Mouse (Mus musculus) myocyte (in vitro differentiated cells): ENCODE measurements around the gene Csnk2b. TPM values are rescaled to one million over a fixed set of nuclear protein-coding genes. Genes with fewer than 3 reads are reported as not detected.

Source experiments
- H3K27me3 ChIP-seq: one replicate; pipeline ENCODE4 v1.6.1; 2011; ENCODE audit not compliant: control insufficient read depth, insufficient read depth, insufficient read length
- H3K36me3 ChIP-seq: one replicate; pipeline ENCODE4 v1.6.1; 2011; ENCODE audit not compliant: control insufficient read depth, insufficient read depth
- H3K4me2 ChIP-seq: one replicate; pipeline ENCODE4 v1.6.1; 2011; ENCODE audit warnings: low read depth, control low read depth
- H3K4me3 ChIP-seq: one replicate; pipeline ENCODE4 v1.5.1; 2011; ENCODE audit warnings: mild to moderate bottlenecking, control low read depth, moderate library complexity
- H3K79me2 ChIP-seq: one replicate; pipeline ENCODE4 v1.6.1; 2011; ENCODE audit not compliant: control insufficient read depth, insufficient read depth
- H3ac ChIP-seq: one replicate; pipeline ENCODE4 v1.6.1; 2011; ENCODE audit not compliant: control insufficient read depth, insufficient read length
- CEBPB ChIP-seq: IDR thresholded peaks from 2 replicates; pipeline ENCODE4 v1.6.1; 2011; ENCODE audit warnings: mild to moderate bottlenecking, moderate library complexity; ENCODE audit not compliant: poor library complexity, insufficient read depth, severe bottlenecking
- E2F4 ChIP-seq: IDR thresholded peaks from one replicate; pipeline ENCODE4 v1.6.1; 2011; ENCODE audit warnings: mild to moderate bottlenecking, control low read depth, moderate library complexity; ENCODE audit not compliant: insufficient read depth
- MAX ChIP-seq: IDR thresholded peaks from one replicate; pipeline ENCODE4 v1.6.1; 2011; ENCODE audit warnings: low read depth, mild to moderate bottlenecking, control low read depth
- MYOD1 ChIP-seq, 3 experiments: IDR thresholded peaks; one replicate each; pipeline ENCODE4 v1.6.1; 2011; ENCODE audit warnings: control low read depth in 2 of 3, low read depth in 2 of 3, mild to moderate bottlenecking in 2 of 3, moderate library complexity in 1 of 3; ENCODE audit not compliant: insufficient read length in 2 of 3, control insufficient read depth in 1 of 3
- MYOG ChIP-seq, 3 experiments: IDR thresholded peaks; one replicate each; pipeline ENCODE4 v1.6.1; 2011; ENCODE audit warnings: control low read depth in 2 of 3, low read depth in 2 of 3, mild to moderate bottlenecking in 2 of 3; ENCODE audit not compliant: insufficient read length in 2 of 3, control insufficient read depth in 1 of 3, insufficient read depth in 1 of 3
- POLR2A ChIP-seq: IDR thresholded peaks from one replicate; pipeline ENCODE4 v1.6.1; 2011; ENCODE audit warnings: low read depth, mild to moderate bottlenecking, control low read depth, moderate library complexity; ENCODE audit not compliant: insufficient read length
- POLR2AphosphoS2 ChIP-seq: IDR thresholded peaks from one replicate; pipeline ENCODE4 v1.6.1; 2011; ENCODE audit warnings: low read depth, control low read depth; ENCODE audit not compliant: insufficient read length
- REST ChIP-seq: IDR thresholded peaks from one replicate; pipeline ENCODE4 v1.6.1; 2011; ENCODE audit warnings: mild to moderate bottlenecking, control low read depth, moderate library complexity; ENCODE audit not compliant: insufficient read depth, insufficient read length
- SRF ChIP-seq: IDR thresholded peaks from one replicate; pipeline ENCODE4 v1.6.1; 2011; ENCODE audit warnings: low read depth; ENCODE audit not compliant: control insufficient read depth, insufficient read length
- TCF12 ChIP-seq: IDR thresholded peaks from one replicate; pipeline ENCODE4 v1.6.1; 2011; ENCODE audit warnings: mild to moderate bottlenecking, control low read depth; ENCODE audit not compliant: poor library complexity, insufficient read depth, severe bottlenecking
- TCF3 ChIP-seq: IDR thresholded peaks from one replicate; pipeline ENCODE4 v1.6.1; 2011; ENCODE audit warnings: low read depth, control low read depth; ENCODE audit not compliant: insufficient read length
- USF1 ChIP-seq: IDR thresholded peaks from one replicate; pipeline ENCODE4 v1.6.1; 2011; ENCODE audit warnings: low read depth, mild to moderate bottlenecking, control low read depth, moderate library complexity
- polyA plus RNA-seq: library from polyadenylated mRNA; unstranded; fragments of >200 nt; fragmentation: generic; extraction: Trizol; gene quantifications from one replicate; pipeline ENCODE4 v1.2.1, GENCODE M21; 2012; ENCODE audit warnings: missing spikeins

Csnk2b gene
- polyA plus RNA-seq, 1 experiment: 320 TPM

DNA sequence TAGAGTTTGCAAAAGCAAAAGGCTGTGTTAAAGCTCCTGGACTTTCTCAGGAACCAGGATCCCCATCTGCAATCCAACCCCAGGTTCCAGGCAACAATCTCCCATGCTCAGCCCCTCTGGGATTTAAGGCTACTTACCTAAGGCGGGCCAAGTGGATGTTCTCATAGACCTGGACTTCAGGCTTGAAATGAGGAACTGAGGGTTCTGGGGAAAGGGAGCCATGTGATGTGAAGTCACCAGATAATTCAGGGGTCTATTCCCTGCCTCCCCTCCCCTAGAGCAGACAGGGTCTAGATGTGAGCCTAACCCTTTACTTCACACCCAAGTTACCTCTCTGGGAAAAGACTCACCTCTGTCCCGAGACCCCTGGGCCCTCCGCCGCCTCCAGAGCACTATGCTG lies 41.1 kb downstream of the Csnk2b start:
- Histone ChIP-seq H3K27me3 (peaks cover 20% of the 10 kb centered on the region), H3K36me3 (no peaks in the 10 kb centered on the region), H3K79me2 (no peaks in the 10 kb centered on the region), H3K4me2 (no peak overlapping the region), H3ac (no peak overlapping the region), H3K4me3 (no peak overlapping the region)
- TF ChIP-seq CEBPB: no peak
- no peak for TF ChIP-seq REST
- no peak for TF ChIP-seq SRF
- TF ChIP-seq MAX: no peak
- TF ChIP-seq TCF12: no peak
- TF ChIP-seq MYOD1 (IDR thresholded peaks at IDR 0.05; ENCODE audit: control insufficient read depth in 1 of 3, insufficient read length in 2 of 3, low read depth in 2 of 3): no peak
- TF ChIP-seq TCF3: no peak
- no peak for TF ChIP-seq MYOG (IDR thresholded peaks at IDR 0.05; ENCODE audit: control insufficient read depth in 1 of 3, insufficient read depth in 1 of 3, insufficient read length in 2 of 3, low read depth in 2 of 3)
- no peak for TF ChIP-seq POLR2A
- no peak for TF ChIP-seq POLR2AphosphoS2

DNA sequence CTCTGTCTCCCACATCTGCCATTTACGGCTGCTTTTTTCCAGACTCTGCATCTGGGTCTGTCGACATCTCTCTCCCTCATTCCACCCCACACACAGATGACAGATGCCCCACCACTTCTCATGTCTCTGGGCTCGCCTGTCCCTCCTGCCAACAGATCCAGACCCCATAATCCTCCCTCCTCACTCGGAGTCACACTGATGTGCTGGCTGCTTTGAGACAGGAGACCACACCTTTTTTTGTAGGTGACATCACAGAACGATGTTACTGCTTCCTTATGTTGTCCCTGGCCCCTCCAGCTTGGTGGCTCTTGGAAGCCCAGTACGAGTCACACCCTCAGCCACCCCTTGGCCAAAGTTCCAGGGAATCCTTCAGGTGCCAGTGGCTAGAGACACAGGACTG lies 41.6 kb downstream of the Csnk2b start:
- Histone ChIP-seq H3K27me3 (peaks cover 20% of the 10 kb centered on the region), H3K4me3 (no peak overlapping the region), H3K36me3 (no peaks in the 10 kb centered on the region), H3K4me2 (no peak overlapping the region), H3ac (no peak overlapping the region), H3K79me2 (no peaks in the 10 kb centered on the region)
- TF ChIP-seq MYOG (IDR thresholded peaks at IDR 0.05; ENCODE audit: control insufficient read depth in 1 of 3, insufficient read depth in 1 of 3, insufficient read length in 2 of 3, low read depth in 2 of 3) (no peak), E2F4 (no peak), CEBPB (no peak), SRF (no peak), POLR2A (no peak), TCF3 (no peak), USF1 (no peak), POLR2AphosphoS2 (no peak), MYOD1 (IDR thresholded peaks at IDR 0.05; ENCODE audit: control insufficient read depth in 1 of 3, insufficient read length in 2 of 3, low read depth in 2 of 3) (no peak), REST (no peak), MAX (no peak), TCF12 (no peak)

DNA sequence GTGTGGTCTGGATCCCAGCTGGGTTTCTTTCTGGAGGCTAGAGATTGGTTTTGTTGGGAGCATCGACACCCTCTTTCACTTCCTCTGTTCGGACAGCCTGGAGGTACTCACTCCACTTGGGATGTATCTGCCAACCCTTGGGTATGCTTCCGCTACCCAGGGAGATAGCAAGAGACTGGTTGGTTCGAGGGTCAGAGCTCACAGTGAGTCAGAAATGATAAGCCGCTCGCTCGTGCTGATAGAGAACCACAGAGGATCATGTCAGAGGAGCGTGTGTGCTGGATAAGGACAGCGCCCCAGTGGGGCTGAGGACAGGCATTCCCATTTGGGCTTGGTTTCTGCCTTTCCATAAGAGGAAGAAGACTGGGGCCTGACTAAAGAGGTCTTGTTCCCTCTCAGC lies 42.1 kb downstream of the Csnk2b start:
- Histone ChIP-seq H3K4me2 (no peak overlapping the region), H3K79me2 (no peaks in the 10 kb centered on the region), H3K4me3 (no peak overlapping the region), H3K27me3 (peaks cover 20% of the 10 kb centered on the region), H3ac (no peak overlapping the region), H3K36me3 (no peaks in the 10 kb centered on the region)
- TF ChIP-seq POLR2AphosphoS2 (no peak), MYOD1 (IDR thresholded peaks at IDR 0.05; ENCODE audit: control insufficient read depth in 1 of 3, insufficient read length in 2 of 3, low read depth in 2 of 3) (no peak), TCF12 (no peak), MAX (no peak)

DNA sequence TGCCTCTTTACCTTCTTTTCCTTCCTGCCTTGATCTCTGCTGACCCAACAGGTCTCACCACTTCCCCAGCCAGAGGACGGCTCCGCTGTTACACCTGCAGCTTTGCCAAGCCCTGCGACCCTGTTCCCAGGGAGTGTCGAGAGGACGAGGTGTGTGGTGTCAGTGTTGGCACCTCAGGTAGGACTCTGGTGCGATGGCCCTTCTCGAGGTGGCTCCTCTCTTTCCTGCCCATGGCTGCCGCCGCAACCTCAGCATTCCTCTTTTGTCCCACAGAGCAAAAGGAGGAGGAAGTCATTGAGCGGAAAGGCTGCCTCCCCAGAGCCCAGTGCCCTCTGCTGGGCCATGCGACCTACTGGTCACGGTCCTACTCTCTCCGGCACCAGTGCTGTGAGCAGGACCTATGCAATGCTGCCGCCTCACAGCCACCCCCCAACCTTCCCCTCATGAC lies 44.0 kb downstream of the Csnk2b start, which contains the start of gene Ly6g6d:
TSS of gene Ly6g6d (minus strand) at position 280 of the 448 bp plus-strand sequence.
- Histone ChIP-seq H3K4me2 (no peak within 1 kb of the TSS), H3K79me2 (no peaks in the 10 kb centered on the region), H3K27me3 (peaks cover 11% of the 10 kb centered on the region), H3K36me3 (no peaks in the 10 kb centered on the region), H3K4me3 (no peak within 1 kb of the TSS), H3ac (no peak within 1 kb of the TSS)
- no peak for TF ChIP-seq REST
- TF ChIP-seq MYOD1 (IDR thresholded peaks at IDR 0.05; ENCODE audit: control insufficient read depth in 1 of 3, insufficient read length in 2 of 3, low read depth in 2 of 3): no peak
- TF ChIP-seq E2F4: no peak
- TF ChIP-seq SRF: no peak
- no peak for TF ChIP-seq CEBPB
- no peak for TF ChIP-seq POLR2AphosphoS2
- no peak for TF ChIP-seq TCF12

DNA sequence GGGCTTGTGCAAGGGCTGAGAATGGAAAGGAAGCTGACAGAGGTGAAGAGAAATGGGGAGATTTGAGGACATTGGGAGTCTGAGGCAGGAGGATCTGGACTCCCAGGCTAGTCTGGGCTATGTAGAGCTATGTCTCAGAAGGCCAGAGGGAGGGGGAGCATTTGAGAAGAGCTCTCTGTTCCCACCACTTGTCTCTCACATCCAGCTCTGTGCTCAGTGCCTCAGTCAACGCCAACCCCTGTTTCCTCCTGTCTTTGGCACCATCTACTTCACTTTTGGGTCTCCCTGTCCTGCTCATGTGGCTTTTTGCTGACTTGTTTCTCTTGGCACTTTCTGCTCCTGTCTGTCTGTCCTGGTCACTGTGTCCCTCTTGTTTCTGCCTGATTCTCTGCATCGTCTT lies 44.6 kb downstream of the Csnk2b start:
- no peak overlapping the region for H3ac ChIP-seq
- H3K4me2 ChIP-seq: no peak overlapping the region
- TF ChIP-seq TCF3 (no peak), MYOG (IDR thresholded peaks at IDR 0.05; ENCODE audit: control insufficient read depth in 1 of 3, insufficient read depth in 1 of 3, insufficient read length in 2 of 3, low read depth in 2 of 3) (no peak), CEBPB (no peak), MYOD1 (IDR thresholded peaks at IDR 0.05; ENCODE audit: control insufficient read depth in 1 of 3, insufficient read length in 2 of 3, low read depth in 2 of 3) (no peak), POLR2A (no peak), USF1 (no peak), SRF (no peak), MAX (no peak), TCF12 (no peak), REST (no peak), E2F4 (no peak), POLR2AphosphoS2 (no peak)
- no peaks in the 10 kb centered on the region for H3K36me3 ChIP-seq
- H3K4me3 ChIP-seq: no peak overlapping the region
- peaks cover 9% of the 10 kb centered on the region for H3K27me3 ChIP-seq
- H3K79me2 ChIP-seq: no peaks in the 10 kb centered on the region
